Mouse (Mus musculus) small intestine, adult 2 months (tissue): ENCODE measurements around the gene 1700021F05Rik.

ENCODE experiments used
- CTCF ChIP-seq: fragments of 200-500 bp; IDR thresholded peaks from 2 replicates; pipeline ENCODE4 v1.5.1; 2012; ENCODE audit warnings: low read depth, mild to moderate bottlenecking, control low read depth, inconsistent platforms, low read length, moderate library complexity, mixed read lengths; ENCODE audit not compliant: insufficient replicate concordance, insufficient read length; ENCODE audit errors: extremely low read depth
- POLR2A ChIP-seq: fragments of 200-500 bp; IDR thresholded peaks from 2 replicates; pipeline ENCODE4 v1.6.1; 2012; ENCODE audit warnings: low read depth, mild to moderate bottlenecking, control low read depth, inconsistent platforms, low read length, moderate library complexity

DNA sequence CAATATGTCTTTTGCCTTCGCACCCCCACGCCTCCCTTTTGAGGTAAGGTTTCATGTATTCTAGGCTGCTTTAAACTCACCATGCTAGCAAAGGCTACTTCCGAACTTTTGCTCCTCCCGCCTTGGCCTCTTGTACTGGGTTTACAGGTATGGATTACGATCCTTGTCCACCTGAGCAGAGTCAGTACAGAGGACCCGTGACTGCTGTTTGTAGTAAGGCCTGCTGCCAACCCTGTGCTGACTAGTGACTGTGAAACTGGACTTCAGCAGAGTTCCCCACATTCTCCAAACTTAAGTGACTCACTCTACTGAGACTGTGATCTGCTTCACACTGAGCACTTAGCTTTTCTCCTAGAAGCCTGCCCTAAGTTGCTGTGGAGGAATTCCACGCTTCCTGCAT, 3.1 kb downstream of the 1700021F05Rik start:
- TF ChIP-seq CTCF = no peak
- no peak for TF ChIP-seq POLR2A
